Mouse (Mus musculus) erythroblast, embryonic 14.5 days (primary cell): ENCODE data around the gene Epop.

Experiments used
- GATA1 ChIP-seq: IDR thresholded peaks from 2 replicates; pipeline ENCODE4 v1.6.1; 2012; ENCODE audit warnings: low read length, inconsistent platforms, mixed read lengths
- TAL1 ChIP-seq: IDR thresholded peaks from 3 replicates; pipeline ENCODE4 v1.6.1; 2012; ENCODE audit warnings: low read length, inconsistent platforms, mixed read lengths

GRCm38 (mm10) chr11:97629576-97629975, at the start of gene Epop:
- TF ChIP-seq TAL1: no peak
- TF ChIP-seq GATA1: no peak
